Mouse (Mus musculus) small intestine, adult 2 months (tissue): ENCODE results near the gene Chd1l.

Experiments
- CTCF ChIP-seq: fragments of 200-500 bp; IDR thresholded peaks from 2 replicates; pipeline ENCODE4 v1.5.1; 2012; ENCODE audit warnings: low read depth, mild to moderate bottlenecking, control low read depth, inconsistent platforms, low read length, moderate library complexity, mixed read lengths; ENCODE audit not compliant: insufficient replicate concordance, insufficient read length; ENCODE audit errors: extremely low read depth
- POLR2A ChIP-seq: fragments of 200-500 bp; IDR thresholded peaks from 2 replicates; pipeline ENCODE4 v1.6.1; 2012; ENCODE audit warnings: low read depth, mild to moderate bottlenecking, control low read depth, inconsistent platforms, low read length, moderate library complexity

DNA sequence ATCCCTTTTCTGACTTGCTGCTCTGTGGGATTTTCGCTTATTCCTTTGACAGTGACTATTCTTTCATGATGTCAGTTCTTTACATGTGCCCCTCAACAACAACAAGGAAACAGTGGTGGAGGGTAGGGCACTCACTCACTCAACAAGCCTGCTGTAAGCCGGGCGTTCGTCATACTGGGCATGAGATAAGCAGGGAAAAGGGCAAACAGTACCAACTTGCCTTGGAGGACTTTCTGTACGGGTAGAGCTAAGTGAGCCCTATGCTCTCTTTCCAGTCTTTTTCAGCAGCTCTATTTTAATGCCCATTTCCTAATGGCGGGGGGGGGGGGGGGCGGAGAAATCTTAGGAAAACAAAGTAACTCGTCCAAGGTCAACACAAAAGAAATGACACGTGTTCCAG lies 32.0 kb upstream of the Chd1l start:
- TF ChIP-seq CTCF: no peak
- no peak for TF ChIP-seq POLR2A
